18 mouse cellular contexts compared by ENCODE assay signal in the genomic region with DNA sequence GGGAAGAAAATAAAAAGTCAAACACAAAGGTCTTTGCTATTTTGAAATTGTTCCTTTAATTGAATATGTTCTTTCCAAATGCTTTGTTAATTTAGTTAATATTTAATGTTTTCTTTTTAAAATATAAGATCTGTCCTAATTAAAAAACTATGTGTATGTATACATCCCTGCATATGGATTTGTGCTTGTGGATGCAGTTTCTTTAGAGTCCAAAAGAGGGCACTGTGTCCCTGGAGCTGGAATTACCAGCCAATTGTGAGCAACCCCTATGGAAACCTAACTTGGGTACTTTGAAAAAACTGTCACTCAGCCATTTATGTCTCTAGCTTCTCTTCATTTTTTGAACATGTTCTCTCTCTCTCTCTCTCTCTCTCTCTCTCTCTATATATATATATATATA.
DNase-seq lines count a peak whose midpoint lies in the region; TF ChIP-seq lines count a peak whose summit lies in the region.
"Had no signal": no experiment of that assay in that cellular context is flagged by ENCODE, and none has a peak within 500 bp of the region (broad histone marks: within the 10 kb centered on the region; RNA-seq: fewer than 3 reads in every experiment).

No protein-coding gene starts in this region.

- H3K4me3 ChIP-seq in layer of hippocampus, adult 2 months, result no peak overlapping the region
- H3K4me3 ChIP-seq: forebrain, embryonic 12.5 days; hindbrain, embryonic 15.5 days; limb, embryonic 15.5 days had no signal

- peak; percentile 55 for TF ChIP-seq CTCF in layer of hippocampus, adult 2 months (conservative IDR thresholded peaks at IDR 0.05)
- TF ChIP-seq CTCF in brain, embryonic 14.5 days (IDR thresholded peaks at IDR 0.05; ENCODE audit: borderline replicate concordance, extremely low read depth, insufficient read depth, insufficient read length), result peak; percentile 13; the same call in 1 of the 2 replicates

- TF ChIP-seq POLR2A in brain, embryonic 14.5 days (IDR thresholded peaks at IDR 0.05; ENCODE audit: borderline replicate concordance, extremely low read depth, insufficient read depth, insufficient read length, poor library complexity, severe bottlenecking), result no peak

- no peak overlapping the region for H3K27ac ChIP-seq in layer of hippocampus, adult 2 months
- H3K27ac ChIP-seq: forebrain, embryonic 12.5 days; hindbrain, embryonic 15.5 days; limb, embryonic 15.5 days had no signal

- DNase-seq in layer of hippocampus, adult 2 months (ENCODE audit: low spot score in 2 of 2), result no peak
- no peak for DNase-seq in layer of hippocampus, postnatal 25 days (ENCODE audit: extremely low spot score in 1 of 2, low spot score in 1 of 2)
- DNase-seq in 416B (ENCODE audit: low read depth) (peak; percentile 41), ES-CJ7 (ENCODE audit: low read depth, low spot score) (peak; percentile 34)
- peak; percentile 5 for DNase-seq in brain, embryonic 14.5 days (ENCODE audit: low read depth)
- DNase-seq in gastrocnemius, postnatal 10 days, result no peak
- DNase-seq in cerebellum, postnatal 14 days, result no peak
- no peak for DNase-seq in urinary bladder, adult 18-20 months (ENCODE audit: low spot score in 2 of 2)
- DNase-seq: adrenal gland, adult 2 months; cerebellum, adult 11-12 months; gastrocnemius, postnatal 25 days; heart, postnatal 14 days; kidney, adult 18-20 months; kidney, postnatal 25 days; right cerebral cortex, postnatal 14 days had no signal

Comparison
In these comparisons a context has a peak if more than half of its experiments do, and no peak if none do; other contexts are left out.
1. DNase-seq: peak in 416B (single experiment), ES-CJ7 (single experiment) and brain, embryonic 14.5 days (single experiment); none in layer of hippocampus, adult 2 months (0 of 2), layer of hippocampus, postnatal 25 days (0 of 2), gastrocnemius, postnatal 10 days (single experiment), cerebellum, postnatal 14 days (0 of 2) and urinary bladder, adult 18-20 months (0 of 2).